Mouse (Mus musculus) small intestine, adult 2 months (tissue): ENCODE measurements around the gene Got2.

Experiments used
- CTCF ChIP-seq: fragments of 200-500 bp; IDR thresholded peaks from 2 replicates; pipeline ENCODE4 v1.5.1; 2012; ENCODE audit warnings: low read depth, mild to moderate bottlenecking, control low read depth, inconsistent platforms, low read length, moderate library complexity, mixed read lengths; ENCODE audit not compliant: insufficient replicate concordance, insufficient read length; ENCODE audit errors: extremely low read depth
- POLR2A ChIP-seq: fragments of 200-500 bp; IDR thresholded peaks from 2 replicates; pipeline ENCODE4 v1.6.1; 2012; ENCODE audit warnings: low read depth, mild to moderate bottlenecking, control low read depth, inconsistent platforms, low read length, moderate library complexity

DNA sequence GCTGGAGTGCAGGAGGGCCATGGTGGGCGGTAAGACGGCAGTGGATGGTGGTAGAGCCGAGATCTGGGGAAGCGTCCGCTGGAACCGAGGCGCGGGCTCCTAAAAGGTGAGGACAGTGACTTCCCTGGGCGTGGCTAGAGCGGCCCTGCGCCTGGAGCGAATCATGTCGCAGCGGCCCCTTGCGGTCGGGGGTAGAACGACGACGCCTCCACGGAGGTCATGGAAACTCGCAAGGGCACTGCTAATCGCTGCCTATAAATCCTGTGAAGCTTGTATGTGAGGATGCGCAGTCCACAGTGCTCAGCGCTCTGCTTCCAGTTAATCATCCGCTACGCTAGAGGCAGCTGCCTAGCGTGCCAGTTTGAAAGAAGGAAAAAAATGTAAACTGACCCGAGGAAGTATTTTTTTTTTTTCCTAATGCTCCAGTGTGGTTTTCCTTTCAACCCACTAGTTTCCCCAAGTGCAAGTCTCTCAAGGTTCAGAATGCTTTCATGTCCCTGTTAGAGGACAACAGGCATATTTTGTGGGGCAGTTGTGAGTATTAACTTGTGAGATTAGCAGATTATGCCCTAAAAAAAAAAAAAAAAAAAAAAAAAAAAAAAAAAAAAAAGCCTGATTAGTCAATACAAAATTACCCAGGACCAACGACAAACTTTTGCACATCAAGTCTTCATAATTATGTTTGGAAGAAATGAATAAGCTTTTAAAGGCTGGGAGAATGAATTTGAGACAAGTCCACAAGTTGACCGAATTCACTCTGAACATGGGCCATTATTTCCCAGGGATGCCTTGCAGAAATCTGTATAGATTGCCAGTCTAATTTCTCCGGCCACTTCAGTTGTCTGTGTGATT is at the start of gene Got2:
- peak; percentile 90 for TF ChIP-seq CTCF
- 0 out of 2 replicates have a peak, but pooled peaks have one; percentile 20 for TF ChIP-seq POLR2A
